Mouse (Mus musculus): ENCODE data around the gene Ibtk. TPM values are rescaled to one million over a fixed set of nuclear protein-coding genes. Genes with fewer than 3 reads are reported as not detected.

Ibtk gene
- total and polyA plus RNA-seq, 3 experiments, result 20.0 to 53.7 (median 21.1) TPM

GRCm38 (mm10) chr9:85707302-85707701 lies 41.8 kb downstream of the Ibtk start:
- Histone ChIP-seq H3K9me3 (replicated peaks; ENCODE audit: insufficient read depth, low read length) (no peaks in the 10 kb centered on the region), H3K4me1 (ENCODE audit: control insufficient read depth in 1 of 2, insufficient read depth in 2 of 2, low read length in 2 of 2) (no peaks in the 10 kb centered on the region; a peak in 1 of 4 replicates), H3K27ac (ENCODE audit: control insufficient read depth, low read depth, low read length) (no peak overlapping the region), H3K9ac (ENCODE audit: control insufficient read depth, low read depth, low read length, poor library complexity, severe bottlenecking) (no peak overlapping the region), H3K27me3 (ENCODE audit: control insufficient read depth in 1 of 2, insufficient read depth in 2 of 2, low read length in 2 of 2) (no peaks in the 10 kb centered on the region), H3K79me2 (ENCODE audit: control insufficient read depth, insufficient read depth, low read length, poor library complexity) (no peaks in the 10 kb centered on the region), H3K4me3 (ENCODE audit: control insufficient read depth in 1 of 2, insufficient read depth in 1 of 2, low read depth in 2 of 2, low read length in 2 of 2) (no peak overlapping the region), H3K36me3 (ENCODE audit: control insufficient read depth in 1 of 2, insufficient read depth in 2 of 2, low read length in 2 of 2) (peaks cover 2 to 35% of the 10 kb centered on the region in 2 experiments; a peak in 2 of 4 replicates)
- TF ChIP-seq ELF1 (IDR thresholded peaks at IDR 0.05; ENCODE audit: low read depth, low read length) (no peak), ZKSCAN1 (IDR thresholded peaks at IDR 0.05; ENCODE audit: low read depth, low read length) (no peak), MYB (IDR thresholded peaks at IDR 0.05; ENCODE audit: low read depth, low read length) (no peak), MAZ (IDR thresholded peaks at IDR 0.05; ENCODE audit: low read depth, low read length) (no peak), MAFK (IDR thresholded peaks at IDR 0.05; ENCODE audit: borderline replicate concordance, low read depth, low read length) (no peak), MYC (IDR thresholded peaks at IDR 0.05; ENCODE audit: low read depth, low read length) (no peak), RAD21 (IDR thresholded peaks at IDR 0.05; ENCODE audit: low read depth, low read length) (no peak), BHLHE40 (IDR thresholded peaks at IDR 0.05; ENCODE audit: borderline replicate concordance, low read depth, low read length) (no peak), MEF2A (IDR thresholded peaks at IDR 0.05; ENCODE audit: extremely low read depth, insufficient replicate concordance, low read depth, low read length, poor library complexity, severe bottlenecking) (no peak), NRF1 (IDR thresholded peaks at IDR 0.05; ENCODE audit: insufficient read depth, low read depth, low read length, poor library complexity, severe bottlenecking) (no peak), POLR2AphosphoS5 (IDR thresholded peaks at IDR 0.05; ENCODE audit: borderline replicate concordance, low read depth, low read length) (no peak), ETS1 (IDR thresholded peaks at IDR 0.05; ENCODE audit: low read depth, low read length) (no peak)
- no peak for DNase-seq (ENCODE audit: low read depth, low spot score)

GRCm38 (mm10) chr9:85701981-85702380 lies 47.2 kb downstream of the Ibtk start:
- H3K27ac ChIP-seq (ENCODE audit: control insufficient read depth, low read depth, low read length), result no peak overlapping the region
- no peaks in the 10 kb centered on the region for H3K4me1 ChIP-seq (ENCODE audit: control insufficient read depth in 1 of 2, insufficient read depth in 2 of 2, low read length in 2 of 2)
- no peaks in the 10 kb centered on the region for H3K9me3 ChIP-seq (replicated peaks; ENCODE audit: insufficient read depth, low read length)
- TF ChIP-seq CTCF (IDR thresholded peaks at IDR 0.05 in 2 of 3, conservative IDR thresholded peaks at IDR 0.05 in 1 of 3; ENCODE audit: control insufficient read depth in 1 of 3, insufficient read depth in 1 of 3, low read depth in 2 of 3, low read length in 3 of 3, poor library complexity in 1 of 3, severe bottlenecking in 1 of 3), result no peak
- no peak for TF ChIP-seq MAZ (IDR thresholded peaks at IDR 0.05; ENCODE audit: low read depth, low read length)
- TF ChIP-seq TAL1 (IDR thresholded peaks at IDR 0.05; ENCODE audit: low read length), result no peak
- TF ChIP-seq ELF1 (IDR thresholded peaks at IDR 0.05; ENCODE audit: low read depth, low read length), result no peak
- no peak for TF ChIP-seq E2F4 (IDR thresholded peaks at IDR 0.05; ENCODE audit: borderline replicate concordance, low read depth, low read length)
- TF ChIP-seq KAT2A (conservative IDR thresholded peaks at IDR 0.05; ENCODE audit: low read depth, low read length), result no peak
- TF ChIP-seq CHD2 (IDR thresholded peaks at IDR 0.05; ENCODE audit: low read length), result no peak
- TF ChIP-seq ZMIZ1 (IDR thresholded peaks at IDR 0.05; ENCODE audit: low read depth, low read length), result no peak
- H3K27me3 ChIP-seq (ENCODE audit: control insufficient read depth in 1 of 2, insufficient read depth in 2 of 2, low read length in 2 of 2), result no peaks in the 10 kb centered on the region
- no peak for DNase-seq (ENCODE audit: low read depth, low spot score)
- H3K79me2 ChIP-seq (ENCODE audit: control insufficient read depth, insufficient read depth, low read length, poor library complexity), result no peaks in the 10 kb centered on the region
- H3K9ac ChIP-seq (ENCODE audit: control insufficient read depth, low read depth, low read length, poor library complexity, severe bottlenecking), result no peak overlapping the region
- H3K4me3 ChIP-seq (ENCODE audit: control insufficient read depth in 1 of 2, insufficient read depth in 1 of 2, low read depth in 2 of 2, low read length in 2 of 2), result no peak overlapping the region
- peaks cover 0 to 38% of the 10 kb centered on the region in 2 experiments; a peak in 2 of 4 replicates for H3K36me3 ChIP-seq (ENCODE audit: control insufficient read depth in 1 of 2, insufficient read depth in 2 of 2, low read length in 2 of 2)

All from MEL (cell line).